Mouse (Mus musculus) embryo, embryonic 11 days (tissue): ENCODE results near the gene Camkmt.
A peak's percentile ranks its signal among the peaks of the same experiment; 100 is the strongest.

Experiments
- DNase-seq: peaks from one replicate; pipeline ENCODE4 v3.0.0-alpha.2; 2015

Gene Camkmt

GRCm38 (mm10) chr17:85090120-85091099 lies at the start of gene Camkmt, which contains the start of gene Prepl:
Camkmt (plus strand) TSS chr17:85090552.
Prepl (minus strand) TSS chr17:85090241.
- peak; percentile 98 for DNase-seq

GRCm38 (mm10) chr17:85040913-85041312 lies 49.4 kb upstream of the Camkmt start:
- no peak for DNase-seq

GRCm38 (mm10) chr17:85042419-85042818 lies 47.9 kb upstream of the Camkmt start:
- DNase-seq: no peak

- no peak for DNase-seq
These were observed 46.9 kb upstream of the Camkmt start for GRCm38 (mm10) chr17:85043404-85043816.

- DNase-seq: no peak
These were observed 45.9 kb upstream of the Camkmt start for GRCm38 (mm10) chr17:85044466-85044865.

GRCm38 (mm10) chr17:85045160-85045559 lies 45.2 kb upstream of the Camkmt start:
- no peak for DNase-seq

- DNase-seq: no peak
These were observed 42.0 kb upstream of the Camkmt start for GRCm38 (mm10) chr17:85048379-85048778.

- no peak for DNase-seq
These were observed 32.1 kb upstream of the Camkmt start for GRCm38 (mm10) chr17:85058276-85058675.

GRCm38 (mm10) chr17:85059136-85059535 lies 31.2 kb upstream of the Camkmt start:
- DNase-seq: no peak

- DNase-seq: no peak
These were observed 26.8 kb upstream of the Camkmt start for GRCm38 (mm10) chr17:85063560-85063959.

- no peak for DNase-seq
These were observed 23.0 kb upstream of the Camkmt start for GRCm38 (mm10) chr17:85067331-85067730.

- no peak for DNase-seq
These were observed 19.7 kb upstream of the Camkmt start for GRCm38 (mm10) chr17:85070658-85071057.

GRCm38 (mm10) chr17:85071088-85071775 lies 19.1 kb upstream of the Camkmt start:
- no peak for DNase-seq

- DNase-seq: peak; percentile 27
These were observed 18.0 kb upstream of the Camkmt start for GRCm38 (mm10) chr17:85072383-85072782.

GRCm38 (mm10) chr17:85073214-85073613 lies 17.1 kb upstream of the Camkmt start:
- no peak for DNase-seq

GRCm38 (mm10) chr17:85074083-85074482 lies 16.3 kb upstream of the Camkmt start:
- DNase-seq: no peak

- no peak for DNase-seq
These were observed 11.1 kb upstream of the Camkmt start for GRCm38 (mm10) chr17:85079276-85079675.

GRCm38 (mm10) chr17:85080781-85081180 lies 9.6 kb upstream of the Camkmt start:
- DNase-seq: no peak

- DNase-seq: no peak
These were observed 5.0 kb upstream of the Camkmt start for GRCm38 (mm10) chr17:85085335-85085734.

GRCm38 (mm10) chr17:85086501-85086900 lies 3.9 kb upstream of the Camkmt start:
- no peak for DNase-seq

GRCm38 (mm10) chr17:85087591-85087990 lies 2.8 kb upstream of the Camkmt start:
- DNase-seq: no peak

- no peak for DNase-seq
These were observed 2.0 kb upstream of the Camkmt start for GRCm38 (mm10) chr17:85088401-85088800.

- peak; percentile 18 for DNase-seq
These were observed 1.3 kb upstream of the Camkmt start for GRCm38 (mm10) chr17:85089011-85089410.

GRCm38 (mm10) chr17:85089621-85090020 lies 731 bp upstream of the Camkmt start:
- peak; percentile 37 for DNase-seq
